Mouse (Mus musculus) natural killer cell, adult 2 months (primary cell): ENCODE data around the gene Rpl21.
"Not testable (repeated sequence)": the region's sequence is repeated elsewhere in the genome, so short reads cannot be mapped to it uniquely, and the experiment has no call there.

Experiments
- DNase-seq, 2 experiments: peaks; one replicate each; pipeline ENCODE4 v3.0.0; 2022; ENCODE audit warnings: low spot score in 2 of 2

Rpl21 gene

DNA sequence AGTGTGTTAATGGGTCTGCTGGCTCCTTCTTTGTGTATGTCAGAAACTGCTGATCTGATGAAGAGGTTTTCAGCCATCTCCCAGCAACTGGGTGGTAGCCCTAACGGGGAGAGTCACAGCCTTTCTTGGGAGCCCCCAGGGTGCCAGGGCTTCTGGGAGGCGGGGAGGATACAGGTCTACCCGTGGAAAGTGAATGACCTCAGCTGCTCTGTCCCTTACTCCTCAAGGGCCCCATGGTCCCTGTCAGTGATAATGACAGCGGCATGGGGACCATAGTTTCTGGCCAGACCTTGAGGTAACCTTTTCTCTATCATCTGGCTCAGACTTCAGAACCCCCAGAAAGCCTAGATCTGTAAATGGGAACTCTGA, 35.2 kb downstream of the Rpl21 start:
- DNase-seq, result no peak

DNA sequence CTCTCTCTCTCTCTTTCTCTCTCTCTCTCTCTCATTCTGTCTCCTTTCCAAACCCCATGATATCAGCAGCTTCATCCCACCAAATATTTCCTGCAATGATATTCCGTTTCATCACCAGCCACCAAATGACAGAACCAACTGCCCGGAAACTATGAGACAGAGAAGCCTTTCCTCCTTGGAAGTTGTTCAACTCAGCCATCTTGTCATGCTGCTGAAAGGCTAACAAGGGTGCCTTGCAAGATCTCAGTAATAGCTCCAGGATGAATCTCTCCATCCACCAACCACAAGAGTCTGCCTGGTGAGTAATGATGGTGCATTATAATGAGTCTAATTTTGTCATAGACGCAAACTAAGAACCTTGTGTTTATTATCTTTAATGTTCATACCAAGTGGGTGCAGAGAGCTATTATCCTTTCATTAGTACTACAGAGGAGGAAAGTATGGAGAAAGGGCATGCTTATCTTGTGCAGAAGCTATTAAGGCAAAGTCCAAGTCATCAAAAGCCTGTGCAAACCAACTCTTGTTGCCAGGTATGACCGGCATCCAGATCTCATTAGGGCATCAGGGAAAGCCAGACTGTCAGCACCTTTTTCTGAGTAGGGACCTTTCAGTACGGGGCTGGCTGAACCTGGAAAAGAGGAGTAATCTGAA, 40.4 kb downstream of the Rpl21 start:
- no peak for DNase-seq

DNA sequence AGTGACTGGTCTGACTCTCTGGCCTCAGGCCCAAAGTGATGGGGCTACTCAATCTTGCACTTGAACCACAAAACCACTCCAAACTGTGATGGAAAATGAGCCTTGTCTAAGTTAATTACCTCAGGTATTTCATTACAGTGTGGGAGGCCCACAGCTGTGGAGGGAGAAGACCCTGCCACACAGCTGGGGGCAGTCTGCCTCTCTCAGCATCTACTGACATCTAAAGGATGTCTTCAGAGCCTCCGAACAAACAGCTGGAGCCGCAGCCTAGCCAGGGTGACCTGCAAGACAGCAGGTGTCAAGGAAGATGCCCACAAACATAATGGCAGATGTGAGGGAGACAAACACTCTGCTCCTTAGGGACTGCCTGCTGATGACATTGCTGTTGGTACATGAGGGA, 43.3 kb downstream of the Rpl21 start:
- DNase-seq, result no peak

- DNase-seq, result not testable (repeated sequence)
Observed at GRCm38 (mm10) chr5:146877882-146878281, 45.2 kb downstream of the Rpl21 start.

DNA sequence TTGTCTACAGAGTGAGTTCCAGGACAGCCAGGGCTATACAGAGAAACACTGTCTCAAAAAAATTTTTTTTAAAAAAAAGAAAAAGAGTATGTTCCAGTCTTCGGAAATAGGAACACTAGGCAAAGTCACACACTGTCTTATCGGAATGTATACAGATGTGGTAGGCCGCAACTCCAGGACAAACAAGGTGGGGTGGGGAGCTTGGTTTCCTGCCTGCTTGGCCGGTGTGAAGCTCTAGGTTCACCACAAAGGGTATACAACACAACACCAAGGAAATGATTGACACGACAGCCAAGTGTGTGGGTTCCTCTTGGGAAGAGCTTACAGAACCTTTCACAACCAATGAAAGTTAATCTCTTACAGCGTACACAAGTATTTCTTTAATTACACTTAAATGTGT, 49.6 kb downstream of the Rpl21 start:
- DNase-seq, result no peak

DNA sequence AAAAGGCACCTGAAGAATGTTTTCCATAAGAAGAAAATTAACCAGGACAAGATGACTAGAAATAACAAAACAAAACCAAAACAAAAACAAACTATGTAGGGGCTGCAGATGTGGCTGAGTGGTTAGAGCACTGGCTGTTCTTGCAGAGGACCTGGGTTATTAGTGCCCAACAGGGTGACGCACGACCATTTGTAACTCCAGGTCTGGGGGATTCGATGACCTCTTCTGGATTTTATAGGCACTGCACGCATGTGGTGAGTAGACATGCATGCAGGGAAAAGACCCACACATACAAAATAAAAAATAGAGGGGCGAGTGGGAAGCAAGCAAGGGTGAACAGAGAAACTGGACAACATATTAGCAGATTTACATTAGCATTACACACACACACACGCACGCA, 50.4 kb downstream of the Rpl21 start:
- no peak for DNase-seq

- no peak for DNase-seq
Observed at GRCm38 (mm10) chr5:146883486-146884272, 51.0 kb downstream of the Rpl21 start.
